Mouse (Mus musculus) testis, adult 2 months (tissue): ENCODE measurements at regions not wholly inside any gene's neighbourhood (a gene's known extent, or its start where the extent isn't known, plus 50 kb on each side); places are given as distances from the start of the nearest gene placed in this dataset.

Source experiments
- H3K27ac ChIP-seq: fragments of 200-500 bp; 2 replicates; pipeline ENCODE4 v1.5.1; 2012; ENCODE audit warnings: low read depth, low read length; ENCODE audit not compliant: control insufficient read depth, insufficient read depth
- H3K27me3 ChIP-seq: fragments of 200-500 bp; 2 replicates; pipeline ENCODE4 v1.6.1; 2012; ENCODE audit warnings: mild to moderate bottlenecking, low read length, moderate library complexity; ENCODE audit not compliant: control insufficient read depth, insufficient read depth
- H3K36me3 ChIP-seq: fragments of 200-500 bp; 2 replicates; pipeline ENCODE4 v1.6.1; 2012; ENCODE audit warnings: mild to moderate bottlenecking, low read length; ENCODE audit not compliant: control insufficient read depth, insufficient read depth
- H3K4me1 ChIP-seq: fragments of 200-500 bp; 2 replicates; pipeline ENCODE4 v1.6.1; 2012; ENCODE audit warnings: low read length; ENCODE audit not compliant: control insufficient read depth, insufficient read depth
- H3K4me3 ChIP-seq: fragments of 200-500 bp; 2 replicates; pipeline ENCODE4 v1.5.1; 2012; ENCODE audit warnings: low read depth, mild to moderate bottlenecking, low read length, moderate library complexity, mixed read lengths; ENCODE audit not compliant: control insufficient read depth
- CTCF ChIP-seq: fragments of 200-500 bp; IDR thresholded peaks from 2 replicates; pipeline ENCODE4 v1.5.1; 2012; ENCODE audit warnings: low read depth, mild to moderate bottlenecking, inconsistent platforms, low read length, moderate library complexity; ENCODE audit not compliant: control insufficient read depth, insufficient read depth, insufficient replicate concordance
- POLR2A ChIP-seq: fragments of 200-500 bp; IDR thresholded peaks from 2 replicates; pipeline ENCODE4 v1.6.1; 2012; ENCODE audit warnings: low read depth, mild to moderate bottlenecking, inconsistent platforms, low read length, moderate library complexity; ENCODE audit not compliant: control insufficient read depth

- Histone ChIP-seq H3K4me3 (no peak overlapping the region), H3K4me1 (no peaks in the 10 kb centered on the region), H3K27ac (no peak overlapping the region), H3K36me3 (no peaks in the 10 kb centered on the region), H3K27me3 (no peaks in the 10 kb centered on the region)
- TF ChIP-seq POLR2A (no peak), CTCF (no peak)
These were observed 153.3 kb upstream of the Ctnnb1 start for GRCm38 (mm10) chr9:120775721-120776120.

- Histone ChIP-seq H3K4me1 (no peaks in the 10 kb centered on the region), H3K27me3 (no peaks in the 10 kb centered on the region), H3K4me3 (no peak overlapping the region), H3K36me3 (no peaks in the 10 kb centered on the region), H3K27ac (no peak overlapping the region)
- no peak for TF ChIP-seq CTCF
- TF ChIP-seq POLR2A, result no peak
These were observed 152.5 kb upstream of the Ctnnb1 start for GRCm38 (mm10) chr9:120776456-120777001.

- Histone ChIP-seq H3K27ac (no peak overlapping the region), H3K4me3 (no peak overlapping the region), H3K27me3 (no peaks in the 10 kb centered on the region), H3K4me1 (no peaks in the 10 kb centered on the region), H3K36me3 (no peaks in the 10 kb centered on the region)
- no peak for TF ChIP-seq POLR2A
These were observed 152.0 kb upstream of the Ctnnb1 start for GRCm38 (mm10) chr9:120777016-120777415.

- Histone ChIP-seq H3K27ac (no peak overlapping the region), H3K4me1 (no peaks in the 10 kb centered on the region), H3K36me3 (no peaks in the 10 kb centered on the region), H3K4me3 (no peak overlapping the region), H3K27me3 (no peaks in the 10 kb centered on the region)
- TF ChIP-seq CTCF (no peak), POLR2A (no peak)
These were observed 151.5 kb upstream of the Ctnnb1 start for GRCm38 (mm10) chr9:120777501-120777900.

GRCm38 (mm10) chr9:120778423-120778822 is 150.6 kb upstream of the Ctnnb1 start:
- Histone ChIP-seq H3K27ac (no peak overlapping the region), H3K4me1 (no peaks in the 10 kb centered on the region), H3K36me3 (no peaks in the 10 kb centered on the region), H3K4me3 (no peak overlapping the region), H3K27me3 (no peaks in the 10 kb centered on the region)
- TF ChIP-seq CTCF (no peak), POLR2A (no peak)

- Histone ChIP-seq H3K4me3 (no peak overlapping the region), H3K36me3 (no peaks in the 10 kb centered on the region), H3K27ac (no peak overlapping the region), H3K27me3 (no peaks in the 10 kb centered on the region), H3K4me1 (peaks cover 2% of the 10 kb centered on the region)
- TF ChIP-seq POLR2A (no peak), CTCF (no peak)
These were observed 134.8 kb upstream of the Ctnnb1 start for GRCm38 (mm10) chr9:120794210-120794609.

GRCm38 (mm10) chr9:120796111-120796880 is 132.7 kb upstream of the Ctnnb1 start:
- Histone ChIP-seq H3K27ac (no peak overlapping the region), H3K27me3 (no peaks in the 10 kb centered on the region), H3K36me3 (no peaks in the 10 kb centered on the region), H3K4me3 (no peak overlapping the region), H3K4me1 (peaks cover 2% of the 10 kb centered on the region)
- TF ChIP-seq POLR2A (no peak), CTCF (no peak)

- H3K4me1 ChIP-seq, result peaks cover 2% of the 10 kb centered on the region
- H3K27ac ChIP-seq, result no peak overlapping the region
- no peak for TF ChIP-seq POLR2A
- TF ChIP-seq CTCF, result no peak
- H3K4me3 ChIP-seq, result no peak overlapping the region
- H3K36me3 ChIP-seq, result no peaks in the 10 kb centered on the region
- no peaks in the 10 kb centered on the region for H3K27me3 ChIP-seq
These were observed 130.9 kb upstream of the Ctnnb1 start for GRCm38 (mm10) chr9:120797996-120798663.
